Mouse (Mus musculus) small intestine, adult 2 months (tissue): Measurements from ENCODE around the gene Dido1.

Experiments
- CTCF ChIP-seq: fragments of 200-500 bp; IDR thresholded peaks from 2 replicates; pipeline ENCODE4 v1.5.1; 2012; ENCODE audit warnings: low read depth, mild to moderate bottlenecking, control low read depth, inconsistent platforms, low read length, moderate library complexity, mixed read lengths; ENCODE audit not compliant: insufficient replicate concordance, insufficient read length; ENCODE audit errors: extremely low read depth
- POLR2A ChIP-seq: fragments of 200-500 bp; IDR thresholded peaks from 2 replicates; pipeline ENCODE4 v1.6.1; 2012; ENCODE audit warnings: low read depth, mild to moderate bottlenecking, control low read depth, inconsistent platforms, low read length, moderate library complexity

DNA sequence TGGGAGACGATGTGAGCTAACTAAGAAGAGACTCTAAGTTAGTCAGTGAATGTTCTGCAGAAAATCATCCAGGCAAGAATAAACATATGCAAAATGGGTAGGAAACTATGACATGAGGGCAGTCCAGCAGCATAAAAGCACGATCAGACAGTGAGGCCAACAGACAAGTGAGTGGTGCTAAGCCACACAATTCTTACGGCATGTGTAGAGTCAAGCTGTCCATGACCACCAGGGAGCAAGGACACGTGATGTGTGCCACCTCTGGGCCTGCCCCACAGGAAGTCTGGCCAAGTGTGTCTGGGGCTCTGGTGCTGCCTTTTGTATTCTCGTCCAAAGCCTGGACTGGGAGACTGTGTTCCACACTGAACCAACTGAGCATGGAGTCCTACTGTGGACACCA is 20.0 kb downstream of the Dido1 start:
- TF ChIP-seq CTCF: no peak
- TF ChIP-seq POLR2A: no peak
